Mouse (Mus musculus) liver, embryonic 14.5 days (tissue): Measurements from ENCODE around the gene Dclre1a.

Source experiments
- CTCF ChIP-seq: IDR thresholded peaks from 2 replicates; pipeline ENCODE4 v1.5.1; 2016; ENCODE audit warnings: antibody characterized with exemption, low read depth, control low read depth
- EP300 ChIP-seq: IDR thresholded peaks from 2 replicates; pipeline ENCODE4 v1.6.1; 2016; ENCODE audit warnings: antibody characterized with exemption, low read depth

GRCm38 (mm10) chr19:56565358-56565757, 17.3 kb upstream of the Dclre1a start:
- TF ChIP-seq CTCF: peak; percentile 31
- no peak for TF ChIP-seq EP300
